Mouse (Mus musculus) cerebellum, adult 2 months (tissue): ENCODE measurements at regions not wholly inside any gene's neighbourhood (a gene's known extent, or its start where the extent isn't known, plus 50 kb on each side); places are given as distances from the start of the nearest gene placed in this dataset.

Experiments
- CTCF ChIP-seq: fragments of 200-500 bp; IDR thresholded peaks from 2 replicates; pipeline ENCODE4 v1.5.1; 2011; ENCODE audit warnings: low read depth, mild to moderate bottlenecking, control low read depth, low read length, moderate library complexity, borderline replicate concordance; ENCODE audit not compliant: insufficient read depth
- POLR2A ChIP-seq: fragments of 200-500 bp; IDR thresholded peaks from 2 replicates; pipeline ENCODE4 v1.6.1; 2011; ENCODE audit warnings: low read length, control low read depth, borderline replicate concordance; ENCODE audit not compliant: insufficient read depth

- TF ChIP-seq POLR2A, result no peak
- TF ChIP-seq CTCF, result no peak
Observed at GRCm38 (mm10) chr8:42187083-42187482, 770.2 kb upstream of the Frg1 start.
